Mouse (Mus musculus) gastrocnemius, postnatal 25 days (tissue): ENCODE measurements around the gene Eef1akmt3. TPM values are rescaled to one million over a fixed set of nuclear protein-coding genes. Genes with fewer than 3 reads are reported as not detected.

Source experiments
- DNase-seq: peaks from one replicate; pipeline ENCODE4 v3.0.0; 2022
- microRNA-seq, 2 experiments: library from miRNA; unstranded; fragments of <30 nt; microRNA quantifications; one replicate each; pipeline ENCODE4 v1.2.0; 2021; ENCODE audit warnings: borderline replicate concordance in 2 of 2
- total RNA-seq, 2 experiments: library from RNA; stranded (reverse); gene quantifications; 1 replicate in 1 of 2; 2 replicates in 1 of 2; pipeline ENCODE4 v1.2.3; 2021

Eef1akmt3 gene
- total RNA-seq, 2 experiments from 2014 or later, result 0.15 to 0.24 TPM

DNA sequence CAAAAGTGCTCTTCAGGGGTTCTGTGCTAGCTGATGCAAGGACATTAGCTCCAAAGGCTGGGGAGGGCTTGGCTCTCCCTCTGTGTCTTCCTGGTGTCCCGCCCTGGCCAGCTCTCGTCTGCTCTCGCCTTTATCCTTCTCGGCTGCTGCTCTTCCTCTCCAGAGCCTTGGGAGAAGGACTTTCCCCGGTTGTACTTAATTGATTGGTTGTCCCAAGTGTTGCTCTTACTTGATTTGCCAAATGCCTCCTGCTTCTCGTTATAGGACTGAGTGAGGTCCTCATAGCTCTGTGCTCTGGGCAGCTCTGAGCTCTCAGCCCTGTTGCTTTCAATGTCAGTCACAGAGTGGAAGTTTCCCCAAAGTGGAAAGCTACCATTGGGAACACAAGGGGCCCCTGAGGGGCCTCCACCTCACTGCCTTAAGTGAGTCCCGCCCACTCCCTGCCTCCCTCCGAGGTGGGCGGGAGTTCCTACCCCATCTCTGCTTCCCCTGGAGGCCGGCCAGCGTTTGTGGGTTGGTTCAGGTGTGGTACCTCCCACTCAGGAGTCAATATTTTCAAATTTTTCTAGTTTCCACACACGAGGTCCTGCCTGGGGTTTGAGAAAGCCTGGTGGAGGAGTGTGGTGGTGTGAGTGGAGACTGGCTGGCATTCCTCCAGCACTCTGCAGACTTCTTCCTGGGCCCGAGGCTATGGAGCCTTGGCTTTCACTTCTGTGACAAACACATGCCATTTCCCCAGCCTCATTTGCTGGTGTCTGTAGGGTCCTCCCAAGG is 43.8 kb downstream of the Eef1akmt3 start:
- DNase-seq, result no peak

DNA sequence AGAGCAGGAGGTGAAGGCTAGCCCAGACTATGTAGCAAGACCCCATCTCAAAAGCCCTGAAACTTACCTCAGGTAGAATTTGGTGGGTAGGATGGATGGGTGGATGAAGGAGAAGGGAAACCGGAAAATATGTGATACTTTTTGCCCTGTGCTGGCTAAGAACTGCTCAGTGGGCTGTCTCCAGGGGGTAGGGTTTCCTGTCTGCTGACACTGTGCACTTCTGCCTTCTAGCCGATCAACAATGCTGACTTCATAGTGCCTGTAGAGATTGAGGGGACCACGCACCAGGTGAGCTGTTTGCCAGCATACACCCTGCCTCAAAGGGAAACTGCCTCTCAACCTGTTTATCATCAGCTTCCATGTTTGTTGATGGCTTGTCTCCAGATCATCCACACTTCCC is 47.7 kb downstream of the Eef1akmt3 start:
- DNase-seq, result no peak

DNA sequence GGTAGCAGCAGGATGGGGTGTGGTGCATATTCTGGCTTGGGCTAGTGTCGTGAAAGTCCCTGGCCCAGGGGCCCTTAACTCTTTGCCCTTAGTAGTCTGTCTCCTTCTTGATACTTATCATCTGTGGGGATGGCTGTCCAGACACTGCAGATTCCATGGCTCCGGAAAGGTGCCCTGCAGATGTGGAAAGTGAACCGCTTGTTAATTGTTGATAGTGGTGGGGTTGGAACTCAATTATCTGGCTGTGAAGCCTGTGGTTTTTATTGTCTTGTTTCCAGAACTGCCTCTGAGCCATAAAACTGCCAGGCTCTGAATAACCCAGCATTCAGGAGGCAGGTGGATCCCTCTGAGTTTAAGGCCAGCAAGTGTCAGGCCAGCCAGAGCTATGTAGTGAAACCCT is 49.6 kb downstream of the Eef1akmt3 start:
- no peak for DNase-seq

DNA sequence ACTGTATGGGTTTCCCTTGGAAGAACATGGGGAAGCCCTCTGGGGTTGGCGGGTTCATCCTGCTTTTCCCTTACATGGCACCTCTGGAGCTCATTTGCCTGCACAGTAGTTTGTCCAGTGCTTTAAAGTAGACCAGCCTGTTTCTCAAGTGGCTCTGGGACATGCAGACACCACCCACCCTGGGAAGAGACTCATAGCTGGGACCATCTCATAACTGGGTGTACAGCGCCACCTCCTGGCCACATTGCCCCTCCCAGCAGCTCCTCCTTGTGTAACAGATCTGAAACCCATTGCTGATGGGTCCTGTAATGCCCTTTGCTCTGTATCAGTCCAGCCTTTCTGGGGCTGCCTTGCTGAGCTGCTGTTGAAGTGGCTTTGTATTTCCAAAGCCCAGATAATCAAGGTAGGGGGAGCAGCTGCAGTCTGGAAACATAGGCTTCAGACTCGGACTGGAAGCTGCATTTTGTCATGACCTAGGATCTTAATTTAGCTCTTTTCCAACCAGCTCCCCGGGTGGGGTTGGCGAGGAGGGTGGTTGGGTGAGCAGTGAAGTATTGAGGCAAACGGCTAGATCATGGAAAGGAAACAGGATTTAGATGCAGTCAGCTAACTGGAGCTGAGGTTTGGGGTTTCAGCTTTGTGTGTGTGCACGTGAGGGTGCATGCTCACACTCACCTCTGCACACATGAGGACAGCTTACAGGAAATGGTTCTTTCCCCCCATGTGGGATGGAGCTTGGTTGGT is 50.8 kb downstream of the Eef1akmt3 start:
- DNase-seq, result peak; percentile 80

DNA sequence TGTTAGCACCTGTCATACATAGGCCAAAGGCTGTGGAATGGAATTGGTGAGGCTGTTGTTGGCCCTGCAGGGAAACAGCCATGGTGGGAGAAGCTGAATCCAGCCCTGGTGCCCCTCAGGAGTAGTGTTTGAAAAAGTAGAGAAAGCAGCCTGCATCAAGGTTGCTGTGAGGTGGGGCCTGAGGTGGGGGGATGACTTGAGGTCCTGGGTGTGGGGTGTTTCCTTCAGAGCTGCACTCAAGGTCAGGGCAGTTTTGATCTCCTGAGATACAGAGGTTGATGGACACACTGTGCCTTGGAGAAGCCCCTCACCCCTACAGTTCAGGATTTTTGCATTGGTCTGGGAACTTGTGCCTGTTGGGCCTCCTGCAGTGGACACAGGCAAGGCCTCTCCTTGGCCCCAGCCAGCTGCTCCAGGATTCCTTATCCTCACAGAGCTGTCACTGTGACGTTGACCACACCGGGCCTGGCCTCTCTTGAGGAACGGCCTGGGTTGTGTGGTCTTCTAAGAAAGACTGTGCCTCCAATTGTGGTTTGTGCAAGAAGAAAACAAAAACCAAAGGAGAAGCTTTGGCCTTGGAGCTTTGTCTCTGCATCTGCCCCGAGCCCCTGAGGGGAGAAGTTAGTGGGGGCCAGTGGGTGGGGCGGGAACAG is 52.7 kb downstream of the Eef1akmt3 start:
- no peak for DNase-seq

DNA sequence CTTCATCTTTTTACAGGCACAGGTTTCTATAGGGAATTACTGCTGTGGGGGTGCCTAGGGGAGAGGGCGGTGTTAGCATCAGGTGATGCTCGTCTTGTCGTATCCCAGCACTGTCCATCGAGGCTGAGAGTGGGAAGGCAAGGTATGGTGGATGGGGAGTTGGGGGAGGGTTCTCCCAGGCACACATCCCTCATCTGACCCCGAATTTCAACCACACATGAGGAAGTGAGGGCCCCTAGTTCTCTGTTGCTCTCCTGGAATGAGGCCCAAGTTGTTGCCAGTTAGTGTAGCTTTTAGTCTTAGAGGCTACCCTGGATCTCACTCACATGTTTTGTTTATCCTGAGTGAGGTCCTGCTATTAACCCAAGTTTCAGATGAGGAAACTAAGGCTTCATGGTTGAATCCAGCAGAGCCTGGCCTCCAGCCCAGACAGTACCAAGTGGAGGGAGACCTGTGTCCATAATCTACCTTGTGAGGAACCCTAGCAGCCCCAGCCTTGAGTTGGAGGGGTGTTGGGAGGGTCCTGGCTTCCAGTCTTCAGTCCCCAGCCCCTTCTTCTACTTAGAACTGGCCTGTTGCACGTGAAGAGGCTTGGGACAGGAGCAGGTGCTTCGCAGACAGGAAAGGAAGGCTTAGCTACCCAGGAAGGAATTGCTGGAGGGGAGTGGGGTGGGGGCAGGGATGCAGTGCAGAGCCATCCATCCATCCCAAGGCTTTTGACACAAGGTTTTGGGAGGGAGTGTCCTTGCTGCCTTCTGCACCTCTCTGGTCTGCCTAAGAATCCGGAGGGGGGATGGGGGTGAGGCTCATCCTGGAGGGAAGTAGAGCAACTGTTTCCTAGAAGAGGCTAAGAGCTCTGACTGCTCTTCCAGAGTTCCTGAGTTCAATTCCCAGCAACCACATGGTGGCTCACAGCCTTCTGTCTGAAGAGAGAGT is 53.9 kb downstream of the Eef1akmt3 start:
- DNase-seq, result no peak

DNA sequence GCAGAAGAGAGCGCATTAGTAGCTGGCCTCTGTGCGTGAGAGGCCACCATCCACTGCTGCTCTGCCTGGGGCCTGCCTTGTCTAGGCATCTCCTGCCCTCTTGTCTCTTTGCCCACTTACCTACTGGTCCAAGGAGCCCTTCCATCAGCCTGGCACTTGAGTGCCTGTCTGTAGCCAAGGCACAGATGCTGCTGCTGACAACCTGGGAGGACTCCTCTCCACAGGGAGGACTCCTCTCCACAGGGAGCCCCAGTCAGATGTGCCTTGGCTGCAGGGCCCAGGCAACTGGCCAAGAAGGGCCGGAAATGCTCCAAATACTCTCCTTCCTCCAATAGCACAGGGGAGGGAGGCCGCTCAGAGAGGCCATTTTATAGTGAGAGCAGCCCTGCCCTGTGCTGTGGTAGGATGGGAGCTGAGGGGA is 54.8 kb downstream of the Eef1akmt3 start:
- peak; percentile 90 for DNase-seq

DNA sequence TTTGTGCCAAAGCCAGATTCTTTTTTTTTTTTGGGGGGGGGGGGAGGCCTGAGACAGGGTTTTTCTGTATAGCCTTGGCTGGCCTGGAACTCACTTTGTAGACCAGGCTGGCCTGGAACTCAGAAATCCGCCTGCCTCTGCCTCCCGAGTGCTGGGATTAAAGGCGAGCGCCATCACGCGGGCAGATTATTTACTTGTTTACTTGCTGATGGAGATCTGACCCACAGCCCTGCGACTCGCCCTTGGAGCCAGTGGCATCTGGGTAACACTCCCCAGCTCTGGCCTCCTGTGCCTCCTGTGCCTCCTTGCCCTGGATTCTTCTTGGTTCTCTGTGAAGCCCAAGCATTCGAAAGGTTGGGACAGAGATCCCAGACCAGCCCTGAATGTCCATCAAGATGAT is 55.7 kb downstream of the Eef1akmt3 start:
- DNase-seq, result no peak

DNA sequence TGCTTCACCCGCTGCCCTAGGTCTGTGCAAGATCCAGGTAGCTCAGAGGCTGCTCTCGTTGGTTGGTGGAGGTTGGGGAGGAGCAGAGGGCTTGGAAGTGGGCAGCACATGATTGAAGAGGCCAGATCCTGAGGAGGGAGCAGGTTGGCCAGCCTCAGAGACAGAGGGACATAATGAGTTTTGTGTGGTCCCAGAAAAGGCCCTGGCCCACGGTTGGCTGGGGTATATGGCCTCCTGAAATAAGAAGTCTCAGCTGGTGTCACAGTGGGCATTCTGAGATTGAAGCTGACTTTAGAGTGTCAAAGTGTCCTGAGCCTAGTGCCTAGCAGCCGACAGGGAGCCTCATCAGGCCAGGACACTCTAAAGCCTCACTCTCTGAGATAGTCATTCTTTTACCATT is 56.2 kb downstream of the Eef1akmt3 start:
- DNase-seq, result no peak

DNA sequence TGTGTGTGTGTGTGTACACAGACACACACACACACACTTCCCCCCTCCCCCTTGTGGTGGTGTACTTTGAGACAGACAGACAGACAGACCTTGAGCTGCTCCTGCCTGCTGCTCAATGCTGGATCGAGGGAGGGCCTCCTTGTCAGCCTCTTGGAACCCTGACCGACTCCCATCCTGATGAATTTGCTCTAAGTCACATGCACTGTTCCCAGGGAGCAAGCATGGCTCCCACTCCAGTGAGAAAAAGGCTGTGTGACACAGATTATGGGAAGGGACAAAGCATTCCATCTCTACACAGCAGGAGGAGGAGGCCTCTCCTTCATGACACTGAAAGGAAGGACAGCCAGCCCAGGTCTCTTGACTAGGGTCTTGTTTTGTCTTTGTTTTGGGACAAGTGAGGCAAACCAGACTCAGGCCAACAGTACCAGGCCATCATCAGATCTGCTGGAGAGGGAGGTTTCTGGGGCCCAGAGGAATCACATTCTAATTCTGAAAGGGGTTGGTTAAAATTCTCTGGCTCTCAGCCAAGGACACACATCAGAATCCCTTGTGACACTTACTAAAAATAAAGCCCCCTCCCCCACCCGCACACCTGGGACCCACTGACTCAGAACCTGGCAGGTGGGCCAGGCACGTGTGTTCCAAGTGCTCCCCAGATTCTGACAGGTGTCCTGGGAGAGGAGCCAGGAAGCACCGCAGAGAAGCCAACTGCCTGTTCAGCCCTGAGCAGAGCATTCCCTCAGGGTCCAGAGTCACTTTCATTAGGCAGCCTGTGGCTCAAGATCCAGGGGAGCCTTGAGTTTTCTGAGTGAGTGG is 56.9 kb downstream of the Eef1akmt3 start:
- peak; percentile 61 for DNase-seq

DNA sequence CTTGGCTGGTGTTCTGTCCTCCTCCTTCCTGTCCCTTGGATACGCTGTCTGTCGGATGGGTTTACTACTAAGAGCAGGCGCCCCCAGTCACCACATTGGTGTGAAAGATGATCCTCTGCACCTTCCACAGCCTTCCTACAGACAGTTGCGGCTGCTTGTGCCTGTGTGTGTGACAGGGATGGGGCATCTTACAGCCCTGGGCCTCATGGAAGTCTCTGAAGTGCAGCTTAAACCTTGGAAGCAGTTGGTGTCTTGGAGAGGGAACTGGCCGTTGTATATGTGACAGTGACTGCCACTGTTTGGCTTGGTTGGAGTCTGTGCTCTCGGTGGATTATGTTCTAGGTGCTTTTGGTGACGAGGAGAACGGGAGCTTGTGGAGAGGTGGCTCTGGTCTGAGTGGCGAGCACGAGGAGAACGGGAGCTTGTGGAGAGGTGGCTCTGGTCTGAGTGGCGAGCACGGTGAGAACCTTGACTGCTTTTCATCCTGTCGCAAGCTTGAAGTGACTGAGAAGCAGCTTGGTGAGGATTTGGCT is 58.1 kb downstream of the Eef1akmt3 start:
- no peak for DNase-seq

DNA sequence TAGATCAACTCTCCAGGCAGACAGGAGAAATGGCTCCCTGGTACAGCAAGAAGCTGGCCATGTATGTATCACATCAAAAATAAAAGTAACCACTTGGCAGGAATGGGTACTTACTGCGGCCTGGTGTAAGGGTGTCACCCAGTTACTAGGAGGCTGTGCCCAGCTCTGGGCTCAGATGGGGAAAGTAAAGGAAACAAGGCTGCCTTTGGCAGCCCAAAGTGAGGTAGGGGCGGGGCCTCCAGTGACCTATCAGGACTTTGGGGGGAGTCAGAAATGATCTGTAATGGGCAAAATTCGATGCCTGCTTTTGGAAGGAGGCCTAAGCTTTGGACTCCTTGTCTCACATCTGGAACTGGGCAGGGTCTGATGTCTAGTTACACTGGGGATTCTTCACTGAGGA is 59.6 kb downstream of the Eef1akmt3 start:
- DNase-seq, result no peak

Small RNAs within 50 kb of the gene (microRNA-seq; reads per million reads assigned to microRNA genes)
- gene Mir26a-2, result 58.7 to 73.7 reads per million in 2 experiments
- gene Mir546, result 0 reads per million in 2 experiments

Other genes starting within 250 kb of the Eef1akmt3 start
- gene Atp23, start 140.2 kb downstream of the Eef1akmt3 start, total RNA-seq, result 1 to 10 TPM; 2.5 to 2.6 TPM
- gene Ctdsp2, start 62.8 kb downstream of the Eef1akmt3 start, total RNA-seq, result 10 to 100 TPM; 90.6 to 98.7 TPM
- 1 to 10 TPM; 1.5 to 2.3 TPM for gene Avil, start 40.8 kb downstream of the Eef1akmt3 start, total RNA-seq
- gene Tsfm, start 10.7 kb downstream of the Eef1akmt3 start, total RNA-seq, result 10 to 100 TPM; 20.9 TPM
- 1 to 10 TPM; 7.9 to 9.5 TPM for gene Mettl1, start 99 bp downstream of the Eef1akmt3 start, total RNA-seq
- gene Cyp27b1, start 6.7 kb upstream of the Eef1akmt3 start, total RNA-seq, result under 1 TPM; 0.10 to 0.19 TPM
- gene March9, start 18.7 kb upstream of the Eef1akmt3 start, total RNA-seq, result under 1 TPM; 0.62 to 0.82 TPM
- gene Cdk4, start 22.0 kb upstream of the Eef1akmt3 start, total RNA-seq, result 10 to 100 TPM; 43.3 to 46.9 TPM
- gene Tspan31, start 28.8 kb upstream of the Eef1akmt3 start, total RNA-seq, result 10 to 100 TPM; 24.1 to 28.8 TPM
- 1 to 10 TPM; 2.0 to 2.4 TPM for gene Agap2, start 33.8 kb upstream of the Eef1akmt3 start, total RNA-seq
- 10 to 100 TPM; 11.3 to 13.9 TPM for gene Os9, start 79.6 kb upstream of the Eef1akmt3 start, total RNA-seq
- under 1 TPM; 0.78 to 1.00 TPM for gene B4galnt1, start 123.7 kb upstream of the Eef1akmt3 start, total RNA-seq
- 1 to 10 TPM; 3.3 to 6.5 TPM for gene Slc26a10, start 139.1 kb upstream of the Eef1akmt3 start, total RNA-seq
- 1 to 10 TPM; 8.7 to 9.3 TPM for gene Arhgef25, start 148.6 kb upstream of the Eef1akmt3 start, total RNA-seq
- gene Dtx3, start 154.2 kb upstream of the Eef1akmt3 start, total RNA-seq, result 10 to 100 TPM; 18.9 to 19.6 TPM
- gene Pip4k2c, start 170.1 kb upstream of the Eef1akmt3 start, total RNA-seq, result 1 to 10 TPM; 4.7 to 6.9 TPM
- under 1 TPM; 0.18 to 0.62 TPM for gene Kif5a, start 221.8 kb upstream of the Eef1akmt3 start, total RNA-seq
- gene Dctn2, start 224.9 kb upstream of the Eef1akmt3 start, total RNA-seq, result 10 to 100 TPM; 88.3 to 90.8 TPM
- gene Mbd6, start 247.5 kb upstream of the Eef1akmt3 start, total RNA-seq, result 10 to 100 TPM; 12.7 to 14.3 TPM